Mouse (Mus musculus): ENCODE data around the gene Fam222a. TPM values are rescaled to one million over a fixed set of nuclear protein-coding genes. Genes with fewer than 3 reads are reported as not detected.

Gene Fam222a
- polyA plus RNA-seq, 1 experiment, result 5.3 TPM

GRCm38 (mm10) chr5:114550431-114550830 is 17.4 kb upstream of the Fam222a start:
- WGBS, result 31% methylated on average over 7 of the region's 7 CpGs
- no peaks in the 10 kb centered on the region for H3K27me3 ChIP-seq (ENCODE audit: control insufficient read depth, insufficient read depth, low read length)
- H3K4me1 ChIP-seq (ENCODE audit: control insufficient read depth, insufficient read depth, insufficient read length, low read length), result peaks cover 5% of the 10 kb centered on the region
- TF ChIP-seq POLR2A (IDR thresholded peaks at IDR 0.05; ENCODE audit: low read depth, low read length) (no peak), CTCF (IDR thresholded peaks at IDR 0.05; ENCODE audit: extremely low read depth, insufficient read length, insufficient replicate concordance, low read depth, low read length) (no peak)
- H3K4me3 ChIP-seq (ENCODE audit: low read depth, low read length), result no peak overlapping the region
- 0 out of 2 replicates have a peak overlapping the region, but pooled peaks have one; percentile 8 for H3K27ac ChIP-seq (ENCODE audit: insufficient read depth, low read depth, low read length)
- H3K36me3 ChIP-seq (ENCODE audit: control insufficient read depth, insufficient read depth, low read length), result no peaks in the 10 kb centered on the region

GRCm38 (mm10) chr5:114550886-114551492 is 16.8 kb upstream of the Fam222a start:
- no peaks in the 10 kb centered on the region for H3K27me3 ChIP-seq (ENCODE audit: control insufficient read depth, insufficient read depth, low read length)
- peaks cover 5% of the 10 kb centered on the region for H3K4me1 ChIP-seq (ENCODE audit: control insufficient read depth, insufficient read depth, insufficient read length, low read length)
- TF ChIP-seq POLR2A (IDR thresholded peaks at IDR 0.05; ENCODE audit: low read depth, low read length) (no peak), CTCF (IDR thresholded peaks at IDR 0.05; ENCODE audit: extremely low read depth, insufficient read length, insufficient replicate concordance, low read depth, low read length) (no peak)
- 14% methylated on average over 6 of the region's 6 CpGs for WGBS
- H3K36me3 ChIP-seq (ENCODE audit: control insufficient read depth, insufficient read depth, low read length), result no peaks in the 10 kb centered on the region
- 0 out of 2 replicates have a peak overlapping the region, but pooled peaks have one; percentile 8 for H3K27ac ChIP-seq (ENCODE audit: insufficient read depth, low read depth, low read length)
- no peak overlapping the region for H3K4me3 ChIP-seq (ENCODE audit: low read depth, low read length)

- TF ChIP-seq POLR2A (IDR thresholded peaks at IDR 0.05; ENCODE audit: low read depth, low read length) (no peak), CTCF (IDR thresholded peaks at IDR 0.05; ENCODE audit: extremely low read depth, insufficient read length, insufficient replicate concordance, low read depth, low read length) (no peak)
- Histone ChIP-seq H3K4me1 (ENCODE audit: control insufficient read depth, insufficient read depth, insufficient read length, low read length) (peaks cover 5% of the 10 kb centered on the region), H3K27ac (ENCODE audit: insufficient read depth, low read depth, low read length) (no peak overlapping the region), H3K4me3 (ENCODE audit: low read depth, low read length) (no peak overlapping the region), H3K27me3 (ENCODE audit: control insufficient read depth, insufficient read depth, low read length) (no peaks in the 10 kb centered on the region), H3K36me3 (ENCODE audit: control insufficient read depth, insufficient read depth, low read length) (no peaks in the 10 kb centered on the region)
- 40% methylated on average over 13 of the region's 13 CpGs for WGBS
Observed at GRCm38 (mm10) chr5:114552507-114553208, 15.2 kb upstream of the Fam222a start.

GRCm38 (mm10) chr5:114553706-114554105 is 14.1 kb upstream of the Fam222a start:
- TF ChIP-seq POLR2A (IDR thresholded peaks at IDR 0.05; ENCODE audit: low read depth, low read length) (no peak), CTCF (IDR thresholded peaks at IDR 0.05; ENCODE audit: extremely low read depth, insufficient read length, insufficient replicate concordance, low read depth, low read length) (no peak)
- Histone ChIP-seq H3K4me3 (ENCODE audit: low read depth, low read length) (no peak overlapping the region), H3K27ac (ENCODE audit: insufficient read depth, low read depth, low read length) (no peak overlapping the region), H3K4me1 (ENCODE audit: control insufficient read depth, insufficient read depth, insufficient read length, low read length) (peaks cover 8% of the 10 kb centered on the region), H3K27me3 (ENCODE audit: control insufficient read depth, insufficient read depth, low read length) (no peaks in the 10 kb centered on the region), H3K36me3 (ENCODE audit: control insufficient read depth, insufficient read depth, low read length) (no peaks in the 10 kb centered on the region)
- 68% methylated on average over 8 of the region's 8 CpGs for WGBS

- TF ChIP-seq POLR2A (IDR thresholded peaks at IDR 0.05; ENCODE audit: low read depth, low read length) (no peak), CTCF (IDR thresholded peaks at IDR 0.05; ENCODE audit: extremely low read depth, insufficient read length, insufficient replicate concordance, low read depth, low read length) (no peak)
- no peaks in the 10 kb centered on the region for H3K27me3 ChIP-seq (ENCODE audit: control insufficient read depth, insufficient read depth, low read length)
- H3K4me3 ChIP-seq (ENCODE audit: low read depth, low read length), result no peak overlapping the region
- H3K4me1 ChIP-seq (ENCODE audit: control insufficient read depth, insufficient read depth, insufficient read length, low read length), result peaks cover 9% of the 10 kb centered on the region
- 98% methylated on average over 2 of the region's 2 CpGs for WGBS
- no peaks in the 10 kb centered on the region for H3K36me3 ChIP-seq (ENCODE audit: control insufficient read depth, insufficient read depth, low read length)
- H3K27ac ChIP-seq (ENCODE audit: insufficient read depth, low read depth, low read length), result no peak overlapping the region
Observed at GRCm38 (mm10) chr5:114555424-114555823, 12.4 kb upstream of the Fam222a start.

- TF ChIP-seq CTCF (IDR thresholded peaks at IDR 0.05; ENCODE audit: extremely low read depth, insufficient read length, insufficient replicate concordance, low read depth, low read length) (no peak), POLR2A (IDR thresholded peaks at IDR 0.05; ENCODE audit: low read depth, low read length) (no peak)
- Histone ChIP-seq H3K4me3 (ENCODE audit: low read depth, low read length) (no peak overlapping the region), H3K27ac (ENCODE audit: insufficient read depth, low read depth, low read length) (no peak overlapping the region), H3K27me3 (ENCODE audit: control insufficient read depth, insufficient read depth, low read length) (no peaks in the 10 kb centered on the region), H3K36me3 (ENCODE audit: control insufficient read depth, insufficient read depth, low read length) (no peaks in the 10 kb centered on the region), H3K4me1 (ENCODE audit: control insufficient read depth, insufficient read depth, insufficient read length, low read length) (peaks cover 5% of the 10 kb centered on the region)
- 52% methylated on average over 11 of the region's 11 CpGs for WGBS
Observed at GRCm38 (mm10) chr5:114556109-114556508, 11.7 kb upstream of the Fam222a start.

All from small intestine, adult 2 months (tissue).